Mouse (Mus musculus) testis, adult 2 months (tissue): Measurements from ENCODE around the gene Rspo4.
A peak's percentile ranks its signal among the peaks of the same experiment; 100 is the strongest.

Source experiments
- CTCF ChIP-seq: fragments of 200-500 bp; IDR thresholded peaks from 2 replicates; pipeline ENCODE4 v1.5.1; 2012; ENCODE audit warnings: low read depth, mild to moderate bottlenecking, inconsistent platforms, low read length, moderate library complexity; ENCODE audit not compliant: control insufficient read depth, insufficient read depth, insufficient replicate concordance
- POLR2A ChIP-seq: fragments of 200-500 bp; IDR thresholded peaks from 2 replicates; pipeline ENCODE4 v1.6.1; 2012; ENCODE audit warnings: low read depth, mild to moderate bottlenecking, inconsistent platforms, low read length, moderate library complexity; ENCODE audit not compliant: control insufficient read depth

- no peak for TF ChIP-seq POLR2A
- TF ChIP-seq CTCF = peak; percentile 91
Measured at GRCm38 (mm10) chr2:151876012-151876485, 33.3 kb downstream of the Rspo4 start.
